ENCODE assay signal across 8 mouse cellular contexts in genomic region chr6:84272520-84273311, GRCm38 (mm10).
A peak's percentile ranks its signal among the peaks of the same experiment; 100 is the strongest.
DNase-seq lines count a peak whose midpoint lies in the region; ATAC-seq and TF ChIP-seq lines count a peak whose summit lies in the region.

No protein-coding gene starts in this region.

- ATAC-seq in hindbrain, embryonic 11.5 days (ENCODE audit: low FRiP score): peak; percentile 63
- no peak for ATAC-seq in embryonic facial prominence, embryonic 14.5 days (ENCODE audit: low read depth)
- ATAC-seq in intestine, embryonic 14.5 days (replicated peaks; ENCODE audit: low FRiP score, low TSS enrichment, low read depth): peak; percentile 74; the same call in 1 of the 2 replicates
- peak; percentile 96 for ATAC-seq in neural tube, embryonic 14.5 days (ENCODE audit: low read depth)

- TF ChIP-seq CTCF in thymus, adult 2 months (IDR thresholded peaks at IDR 0.05; ENCODE audit: borderline replicate concordance, control insufficient read depth, extremely low read depth, insufficient read depth, low read length, poor library complexity): no peak

- no peak overlapping the region for H3K9ac ChIP-seq in hindbrain, embryonic 11.5 days (ENCODE audit: low read depth, low read length)
- H3K9ac ChIP-seq in embryonic facial prominence, embryonic 14.5 days (ENCODE audit: low read depth, low read length): no peak overlapping the region
- no peak overlapping the region for H3K9ac ChIP-seq in intestine, embryonic 14.5 days (ENCODE audit: low read length)
- no peak overlapping the region for H3K9ac ChIP-seq in neural tube, embryonic 14.5 days (replicated peaks; ENCODE audit: low read depth, low read length)

- no peak overlapping the region for H3K4me3 ChIP-seq in hindbrain, embryonic 11.5 days (ENCODE audit: low read depth, low read length)
- no peak overlapping the region for H3K4me3 ChIP-seq in hindbrain, embryonic 10.5 days
- no peak overlapping the region for H3K4me3 ChIP-seq in embryonic facial prominence, embryonic 14.5 days (ENCODE audit: low read depth, low read length)
- H3K4me3 ChIP-seq in intestine, embryonic 14.5 days (ENCODE audit: low read depth, low read length): no peak overlapping the region
- no peak overlapping the region for H3K4me3 ChIP-seq in neural tube, embryonic 14.5 days (ENCODE audit: low read depth, low read length)
- no peak overlapping the region for H3K4me3 ChIP-seq in thymus, adult 2 months (ENCODE audit: control insufficient read depth, insufficient read depth, low read length)

- no peak overlapping the region for H3K4me2 ChIP-seq in hindbrain, embryonic 11.5 days (replicated peaks; ENCODE audit: low read depth, low read length)
- no peak overlapping the region for H3K4me2 ChIP-seq in embryonic facial prominence, embryonic 14.5 days (ENCODE audit: low read depth, low read length)
- H3K4me2 ChIP-seq in intestine, embryonic 14.5 days (ENCODE audit: low read length): no peak overlapping the region
- no peak overlapping the region for H3K4me2 ChIP-seq in neural tube, embryonic 14.5 days (ENCODE audit: low read depth, low read length)

- peak; percentile 59 for DNase-seq in hindbrain, embryonic 11.5 days (ENCODE audit: low spot score)
- no peak for DNase-seq in hindbrain, embryonic 10.5 days (ENCODE audit: low spot score)
- peak; percentile 41 for DNase-seq in embryonic facial prominence, embryonic 14.5 days (ENCODE audit: low spot score)
- DNase-seq in intestine, embryonic 14.5 days (ENCODE audit: low spot score): peak; percentile 55
- peak; percentile 50 to 54 for DNase-seq in layer of hippocampus, postnatal 36 days
- no peak for DNase-seq in thymus, adult 2 months
- no peak for DNase-seq in spleen, adult 12 weeks (ENCODE audit: low spot score)

- no peak overlapping the region for H3K27ac ChIP-seq in hindbrain, embryonic 11.5 days (ENCODE audit: low read depth, low read length)
- no peak overlapping the region for H3K27ac ChIP-seq in hindbrain, embryonic 10.5 days
- H3K27ac ChIP-seq in embryonic facial prominence, embryonic 14.5 days (replicated peaks; ENCODE audit: low read depth, low read length): no peak overlapping the region
- H3K27ac ChIP-seq in intestine, embryonic 14.5 days (ENCODE audit: low read depth): no peak overlapping the region
- H3K27ac ChIP-seq in neural tube, embryonic 14.5 days (ENCODE audit: low read depth, low read length): no peak overlapping the region
- no peak overlapping the region for H3K27ac ChIP-seq in thymus, adult 2 months (ENCODE audit: control insufficient read depth, insufficient read depth, low read length)

- WGBS in hindbrain, embryonic 11.5 days: 72% methylated on average over 6 of the region's 6 CpGs
- WGBS in hindbrain, embryonic 10.5 days: 81% methylated on average over 6 of the region's 6 CpGs
- WGBS in embryonic facial prominence, embryonic 14.5 days: 78% methylated on average over 6 of the region's 6 CpGs
- WGBS in intestine, embryonic 14.5 days: 46% methylated on average over 6 of the region's 6 CpGs
- WGBS in neural tube, embryonic 14.5 days: 23% methylated on average over 6 of the region's 6 CpGs
- WGBS in thymus, adult 2 months: 70% methylated on average over 6 of the region's 6 CpGs

- no peaks in the 10 kb centered on the region for H3K9me3 ChIP-seq in hindbrain, embryonic 11.5 days (ENCODE audit: control insufficient read depth, low read length)
- H3K9me3 ChIP-seq in hindbrain, embryonic 10.5 days: no peaks in the 10 kb centered on the region
- no peaks in the 10 kb centered on the region for H3K9me3 ChIP-seq in embryonic facial prominence, embryonic 14.5 days (ENCODE audit: control insufficient read depth, low read length)
- H3K9me3 ChIP-seq in intestine, embryonic 14.5 days (ENCODE audit: control insufficient read depth, low read length): no peaks in the 10 kb centered on the region
- no peaks in the 10 kb centered on the region for H3K9me3 ChIP-seq in neural tube, embryonic 14.5 days (ENCODE audit: control insufficient read depth, low read length)

- TF ChIP-seq POLR2A in thymus, adult 2 months (IDR thresholded peaks at IDR 0.05; ENCODE audit: control insufficient read depth, extremely low read depth, insufficient read depth, low read length, poor library complexity): no peak

- H3K36me3 ChIP-seq in hindbrain, embryonic 11.5 days (ENCODE audit: control insufficient read depth, insufficient read depth, low read length): no peaks in the 10 kb centered on the region
- no peaks in the 10 kb centered on the region for H3K36me3 ChIP-seq in hindbrain, embryonic 10.5 days
- H3K36me3 ChIP-seq in embryonic facial prominence, embryonic 14.5 days (ENCODE audit: control insufficient read depth, insufficient read depth, low read length): no peaks in the 10 kb centered on the region
- H3K36me3 ChIP-seq in intestine, embryonic 14.5 days (ENCODE audit: control insufficient read depth, insufficient read depth, low read length): no peaks in the 10 kb centered on the region
- no peaks in the 10 kb centered on the region for H3K36me3 ChIP-seq in neural tube, embryonic 14.5 days (ENCODE audit: control insufficient read depth, insufficient read depth, low read length)
- H3K36me3 ChIP-seq in thymus, adult 2 months (ENCODE audit: control insufficient read depth, insufficient read depth, low read length): no peaks in the 10 kb centered on the region

- no peaks in the 10 kb centered on the region for H3K4me1 ChIP-seq in hindbrain, embryonic 11.5 days (replicated peaks; ENCODE audit: control insufficient read depth, insufficient read depth, low read length)
- peaks cover 19% of the 10 kb centered on the region for H3K4me1 ChIP-seq in hindbrain, embryonic 10.5 days (replicated peaks)
- no peaks in the 10 kb centered on the region for H3K4me1 ChIP-seq in embryonic facial prominence, embryonic 14.5 days (ENCODE audit: control insufficient read depth, insufficient read depth, low read length)
- peaks cover 7% of the 10 kb centered on the region for H3K4me1 ChIP-seq in intestine, embryonic 14.5 days (replicated peaks; ENCODE audit: control insufficient read depth, insufficient read depth, low read length)
- H3K4me1 ChIP-seq in neural tube, embryonic 14.5 days (ENCODE audit: control insufficient read depth, insufficient read depth, low read length): peaks cover 13% of the 10 kb centered on the region
- H3K4me1 ChIP-seq in thymus, adult 2 months (replicated peaks; ENCODE audit: control insufficient read depth, insufficient read depth, low read length): no peaks in the 10 kb centered on the region

- no peaks in the 10 kb centered on the region for H3K27me3 ChIP-seq in hindbrain, embryonic 11.5 days (ENCODE audit: control insufficient read depth, insufficient read depth, low read length)
- 0 out of 2 replicates have a peak, but pooled peaks cover 5% of the 10 kb centered on the region for H3K27me3 ChIP-seq in hindbrain, embryonic 10.5 days (ENCODE audit: insufficient read depth, poor library complexity, severe bottlenecking)
- H3K27me3 ChIP-seq in embryonic facial prominence, embryonic 14.5 days (replicated peaks; ENCODE audit: control insufficient read depth, insufficient read depth, low read length): no peaks in the 10 kb centered on the region
- no peaks in the 10 kb centered on the region for H3K27me3 ChIP-seq in intestine, embryonic 14.5 days (replicated peaks; ENCODE audit: control insufficient read depth, insufficient read depth, low read length)
- no peaks in the 10 kb centered on the region for H3K27me3 ChIP-seq in neural tube, embryonic 14.5 days (ENCODE audit: control insufficient read depth, insufficient read depth, low read length)
- H3K27me3 ChIP-seq in thymus, adult 2 months (ENCODE audit: control insufficient read depth, insufficient read depth, low read length): no peaks in the 10 kb centered on the region

Comparison
In these comparisons a context has a peak if more than half of its experiments do, and no peak if none do; other contexts are left out.
1. DNase-seq: peak in hindbrain, embryonic 11.5 days (single experiment), embryonic facial prominence, embryonic 14.5 days (single experiment), intestine, embryonic 14.5 days (single experiment) and layer of hippocampus, postnatal 36 days (2 of 2); none in hindbrain, embryonic 10.5 days (single experiment), thymus, adult 2 months (single experiment) and spleen, adult 12 weeks (single experiment).